Comparison of ENCODE assay signal across 8 mouse cellular contexts in genomic region chr4:106225184-106225862, GRCm38 (mm10).
DNase-seq lines count a peak whose midpoint lies in the region; ATAC-seq and TF ChIP-seq lines count a peak whose summit lies in the region.

No protein-coding gene starts in this region.

- no peak for DNase-seq in testis, postnatal 14 days (ENCODE audit: low spot score)
- DNase-seq in gastrocnemius, postnatal 14 days: peak; percentile 51
- DNase-seq in liver, postnatal 0 days: peak; percentile 58
- peak; percentile 44 for DNase-seq in urinary bladder, adult 2 months (ENCODE audit: low spot score)

- no peaks in the 10 kb centered on the region for H3K27me3 ChIP-seq in testis, adult 2 months (ENCODE audit: control insufficient read depth, insufficient read depth, low read length)
- no peaks in the 10 kb centered on the region for H3K27me3 ChIP-seq in kidney, embryonic 14.5 days (ENCODE audit: control insufficient read depth, insufficient read depth, low read length)
- no peaks in the 10 kb centered on the region for H3K27me3 ChIP-seq in liver, postnatal 0 days (ENCODE audit: insufficient read depth, low read length)
- H3K27me3 ChIP-seq in neural tube, embryonic 13.5 days: no peaks in the 10 kb centered on the region

- ATAC-seq in common myeloid progenitor, adult 5-6 weeks (replicated peaks; ENCODE audit: low read depth, poor library complexity, severe bottlenecking): peak; percentile 66
- peak; percentile 44; the same call in 1 of the 2 replicates for ATAC-seq in kidney, embryonic 14.5 days (ENCODE audit: low FRiP score, low TSS enrichment)
- ATAC-seq in liver, postnatal 0 days: no peak
- ATAC-seq in neural tube, embryonic 13.5 days (ENCODE audit: low read depth): peak; percentile 64; the same call in 1 of the 2 replicates

- H3K36me3 ChIP-seq in testis, adult 2 months (ENCODE audit: control insufficient read depth, insufficient read depth, low read length): no peaks in the 10 kb centered on the region
- no peaks in the 10 kb centered on the region for H3K36me3 ChIP-seq in kidney, embryonic 14.5 days (ENCODE audit: control insufficient read depth, insufficient read depth, low read length)
- H3K36me3 ChIP-seq in liver, postnatal 0 days (replicated peaks; ENCODE audit: insufficient read depth, low read length): no peaks in the 10 kb centered on the region
- no peaks in the 10 kb centered on the region for H3K36me3 ChIP-seq in neural tube, embryonic 13.5 days

- TF ChIP-seq POLR2A in testis, adult 2 months (IDR thresholded peaks at IDR 0.05; ENCODE audit: control insufficient read depth, low read depth, low read length): no peak

- peaks cover 3% of the 10 kb centered on the region for H3K4me1 ChIP-seq in testis, adult 2 months (ENCODE audit: control insufficient read depth, insufficient read depth, low read length)
- H3K4me1 ChIP-seq in kidney, embryonic 14.5 days (ENCODE audit: control insufficient read depth, insufficient read depth, low read length): no peaks in the 10 kb centered on the region
- no peaks in the 10 kb centered on the region for H3K4me1 ChIP-seq in liver, postnatal 0 days (ENCODE audit: insufficient read depth)
- peaks cover 4% of the 10 kb centered on the region; the same call in 1 of the 2 replicates for H3K4me1 ChIP-seq in neural tube, embryonic 13.5 days (replicated peaks)

- TF ChIP-seq EP300 in liver, postnatal 0 days (IDR thresholded peaks at IDR 0.05; ENCODE audit: low read depth): no peak

- peak; percentile 58 for TF ChIP-seq CTCF in testis, adult 2 months (IDR thresholded peaks at IDR 0.05; ENCODE audit: control insufficient read depth, insufficient read depth, insufficient replicate concordance, low read depth, low read length)
- peak; percentile 82 for TF ChIP-seq CTCF in liver, postnatal 0 days (IDR thresholded peaks at IDR 0.05; ENCODE audit: low read depth)

- WGBS in kidney, embryonic 14.5 days: 56% methylated on average over 12 of the region's 12 CpGs
- WGBS in liver, postnatal 0 days (ENCODE audit: insufficient replicate concordance): 33% methylated on average over 12 of the region's 12 CpGs
- 61% methylated on average over 12 of the region's 12 CpGs for WGBS in neural tube, embryonic 13.5 days

- peaks cover 3% of the 10 kb centered on the region; the same call in 1 of the 2 replicates for H3K9me3 ChIP-seq in kidney, embryonic 14.5 days (ENCODE audit: control insufficient read depth, low read length)
- H3K9me3 ChIP-seq in liver, postnatal 0 days (ENCODE audit: low read length): peaks cover 2% of the 10 kb centered on the region; the same call in 1 of the 2 replicates
- no peaks in the 10 kb centered on the region for H3K9me3 ChIP-seq in neural tube, embryonic 13.5 days

- no peak overlapping the region for H3K27ac ChIP-seq in testis, adult 2 months (ENCODE audit: control insufficient read depth, insufficient read depth, low read depth, low read length)
- H3K27ac ChIP-seq in kidney, embryonic 14.5 days (ENCODE audit: low read depth, low read length): no peak overlapping the region
- no peak overlapping the region for H3K27ac ChIP-seq in liver, postnatal 0 days (ENCODE audit: low read depth)
- H3K27ac ChIP-seq in neural tube, embryonic 13.5 days (replicated peaks): no peak overlapping the region

- H3K4me3 ChIP-seq in testis, adult 2 months (ENCODE audit: control insufficient read depth, low read depth, low read length): peak overlapping the region; percentile 35; the same call in 1 of the 2 replicates
- H3K4me3 ChIP-seq in kidney, embryonic 14.5 days (ENCODE audit: low read length): no peak overlapping the region
- 0 out of 2 replicates have a peak overlapping the region, but pooled peaks have one; percentile 13 for H3K4me3 ChIP-seq in liver, postnatal 0 days (ENCODE audit: low read depth, low read length)
- H3K4me3 ChIP-seq in neural tube, embryonic 13.5 days: no peak overlapping the region

- intact Hi-C loops in gastrocnemius, postnatal 14 days (cut with DNase I; ENCODE audit: low total_unique reads): loop anchor here (10.0 kb wide), 1 partner anchor 1081 kb away; no protein-coding TSS in a partner anchor

- no peak overlapping the region for H3K4me2 ChIP-seq in kidney, embryonic 14.5 days (replicated peaks; ENCODE audit: low read depth, low read length)
- peak overlapping the region; percentile 53 for H3K4me2 ChIP-seq in liver, postnatal 0 days (ENCODE audit: low read depth, low read length)
- H3K4me2 ChIP-seq in neural tube, embryonic 13.5 days: no peak overlapping the region

- H3K9ac ChIP-seq in kidney, embryonic 14.5 days (ENCODE audit: low read depth, low read length): no peak overlapping the region
- H3K9ac ChIP-seq in liver, postnatal 0 days (replicated peaks): no peak overlapping the region
- H3K9ac ChIP-seq in neural tube, embryonic 13.5 days: no peak overlapping the region

Comparison
In these comparisons a context has a peak if more than half of its experiments do, and no peak if none do; other contexts are left out.
1. H3K4me3 ChIP-seq: peak in testis, adult 2 months (single experiment) and liver, postnatal 0 days (single experiment); none in kidney, embryonic 14.5 days (single experiment) and neural tube, embryonic 13.5 days (single experiment).